Mouse (Mus musculus): Measurements from ENCODE around the gene Scn4b. TPM values are rescaled to one million over a fixed set of nuclear protein-coding genes. Genes with fewer than 3 reads are reported as not detected.

Gene Scn4b
- polyA plus RNA-seq, 1 experiment from 2014 or later, result 0.18 TPM

GRCm38 (mm10) chr9:45117741-45118431 lies 20.3 kb upstream of the Scn4b start, which contains the start of gene Scn2b:
Gene Scn2b (plus strand): TSS chr9:45117782.
- WGBS, result 0% methylated on average over 13 of the region's 13 CpGs
- Histone ChIP-seq H3K27me3 (peaks cover 12% of the 10 kb centered on the region; the same call in 1 of the 2 replicates), H3K4me2 (peak within 1 kb of the TSS; percentile 74), H3K36me3 (no peaks in the 10 kb centered on the region; the same call in 1 of the 2 replicates), H3K4me1 (replicated peaks) (peaks cover 44% of the 10 kb centered on the region), H3K9me3 (no peaks in the 10 kb centered on the region), H3K9ac (peak within 1 kb of the TSS; percentile 90), H3K27ac (peak within 1 kb of the TSS; percentile 92), H3K4me3 (peak within 1 kb of the TSS; percentile 71)
- peak; percentile 12; the same call in 1 of the 2 replicates for ATAC-seq (ENCODE audit: low FRiP score)

GRCm38 (mm10) chr9:45118552-45118951 lies 19.6 kb upstream of the Scn4b start:
- H3K27me3 ChIP-seq, result peaks cover 12% of the 10 kb centered on the region; the same call in 1 of the 2 replicates
- H3K27ac ChIP-seq, result no peak overlapping the region; the same call in 1 of the 2 replicates
- no peaks in the 10 kb centered on the region; the same call in 1 of the 2 replicates for H3K36me3 ChIP-seq
- 31% methylated on average over 10 of the region's 10 CpGs for WGBS
- no peak for ATAC-seq (ENCODE audit: low FRiP score)
- H3K9me3 ChIP-seq, result no peaks in the 10 kb centered on the region
- peak overlapping the region; percentile 71 for H3K4me3 ChIP-seq
- peak overlapping the region; percentile 74 for H3K4me2 ChIP-seq
- H3K9ac ChIP-seq, result peak overlapping the region; percentile 90
- peaks cover 44% of the 10 kb centered on the region for H3K4me1 ChIP-seq (replicated peaks)

GRCm38 (mm10) chr9:45119316-45119953 lies 18.8 kb upstream of the Scn4b start:
- Histone ChIP-seq H3K27me3 (peaks cover 12% of the 10 kb centered on the region; the same call in 1 of the 2 replicates), H3K9ac (peak overlapping the region; percentile 90; the same call in 1 of the 2 replicates), H3K4me1 (replicated peaks) (peaks cover 44% of the 10 kb centered on the region), H3K9me3 (no peaks in the 10 kb centered on the region), H3K36me3 (no peaks in the 10 kb centered on the region; the same call in 1 of the 2 replicates), H3K4me2 (peak overlapping the region; percentile 74), H3K27ac (no peak overlapping the region), H3K4me3 (peak overlapping the region; percentile 71)
- ATAC-seq (ENCODE audit: low FRiP score), result no peak
- 92% methylated on average over 8 of the region's 8 CpGs for WGBS

GRCm38 (mm10) chr9:45119954-45120530 lies 18.2 kb upstream of the Scn4b start:
- H3K27me3 ChIP-seq, result peaks cover 12% of the 10 kb centered on the region; the same call in 1 of the 2 replicates
- no peak overlapping the region for H3K27ac ChIP-seq
- H3K4me2 ChIP-seq, result no peak overlapping the region
- peaks cover 44% of the 10 kb centered on the region for H3K4me1 ChIP-seq (replicated peaks)
- ATAC-seq (ENCODE audit: low FRiP score), result no peak
- H3K9me3 ChIP-seq, result no peaks in the 10 kb centered on the region
- H3K36me3 ChIP-seq, result no peaks in the 10 kb centered on the region; the same call in 1 of the 2 replicates
- no peak overlapping the region for H3K4me3 ChIP-seq
- WGBS, result 91% methylated on average over 14 of the region's 14 CpGs
- H3K9ac ChIP-seq, result no peak overlapping the region

- ATAC-seq (ENCODE audit: low FRiP score), result no peak
- peaks cover 12% of the 10 kb centered on the region; the same call in 1 of the 2 replicates for H3K27me3 ChIP-seq
- peaks cover 44% of the 10 kb centered on the region for H3K4me1 ChIP-seq (replicated peaks)
- H3K9ac ChIP-seq, result no peak overlapping the region
- WGBS, result 88% methylated on average over 6 of the region's 6 CpGs
- H3K9me3 ChIP-seq, result no peaks in the 10 kb centered on the region
- H3K36me3 ChIP-seq, result peaks cover 5% of the 10 kb centered on the region
- no peak overlapping the region for H3K4me3 ChIP-seq
- no peak overlapping the region for H3K4me2 ChIP-seq
- H3K27ac ChIP-seq, result no peak overlapping the region
Measured at GRCm38 (mm10) chr9:45120567-45120966, 17.6 kb upstream of the Scn4b start.

- Histone ChIP-seq H3K9ac (no peak overlapping the region), H3K27ac (no peak overlapping the region), H3K4me2 (no peak overlapping the region), H3K27me3 (peaks cover 12% of the 10 kb centered on the region; the same call in 1 of the 2 replicates), H3K4me1 (replicated peaks) (peaks cover 41% of the 10 kb centered on the region), H3K4me3 (no peak overlapping the region), H3K9me3 (no peaks in the 10 kb centered on the region), H3K36me3 (peaks cover 8% of the 10 kb centered on the region)
- no peak for ATAC-seq (ENCODE audit: low FRiP score)
- WGBS, result 68% methylated on average over 6 of the region's 6 CpGs
Measured at GRCm38 (mm10) chr9:45121001-45121400, 17.2 kb upstream of the Scn4b start.

GRCm38 (mm10) chr9:45121769-45122168 lies 16.4 kb upstream of the Scn4b start:
- peak overlapping the region; percentile 20 for H3K4me3 ChIP-seq
- H3K4me2 ChIP-seq, result peak overlapping the region; percentile 47
- WGBS, result 4% methylated on average over 10 of the region's 10 CpGs
- H3K27me3 ChIP-seq, result 0 out of 2 replicates have a peak, but pooled peaks cover 6% of the 10 kb centered on the region
- H3K4me1 ChIP-seq (replicated peaks), result peaks cover 38% of the 10 kb centered on the region
- H3K9ac ChIP-seq, result peak overlapping the region; percentile 60
- H3K9me3 ChIP-seq, result no peaks in the 10 kb centered on the region
- H3K27ac ChIP-seq, result no peak overlapping the region
- H3K36me3 ChIP-seq, result peaks cover 16% of the 10 kb centered on the region
- ATAC-seq (ENCODE audit: low FRiP score), result 0 out of 2 replicates have a peak, but pooled peaks have one; percentile 58

- Histone ChIP-seq H3K36me3 (peaks cover 17% of the 10 kb centered on the region), H3K27me3 (0 out of 2 replicates have a peak, but pooled peaks cover under 1% of the 10 kb centered on the region), H3K9me3 (no peaks in the 10 kb centered on the region), H3K4me2 (peak overlapping the region; percentile 47), H3K4me3 (peak overlapping the region; percentile 20), H3K4me1 (replicated peaks) (peaks cover 38% of the 10 kb centered on the region), H3K27ac (no peak overlapping the region), H3K9ac (peak overlapping the region; percentile 60)
- 30% methylated on average over 9 of the region's 9 CpGs for WGBS
- peak; percentile 34; the same call in 1 of the 2 replicates for ATAC-seq (ENCODE audit: low FRiP score)
Measured at GRCm38 (mm10) chr9:45122209-45122761, 15.9 kb upstream of the Scn4b start.

- no peak for ATAC-seq (ENCODE audit: low FRiP score)
- no peak overlapping the region for H3K27ac ChIP-seq
- H3K27me3 ChIP-seq, result 0 out of 2 replicates have a peak, but pooled peaks cover 4% of the 10 kb centered on the region
- peaks cover 20% of the 10 kb centered on the region for H3K4me1 ChIP-seq (replicated peaks)
- H3K4me2 ChIP-seq, result no peak overlapping the region
- H3K36me3 ChIP-seq, result peaks cover 17% of the 10 kb centered on the region
- 93% methylated on average over 14 of the region's 14 CpGs for WGBS
- H3K4me3 ChIP-seq, result no peak overlapping the region
- no peaks in the 10 kb centered on the region for H3K9me3 ChIP-seq
- no peak overlapping the region for H3K9ac ChIP-seq
Measured at GRCm38 (mm10) chr9:45125211-45125610, 13.0 kb upstream of the Scn4b start.

- ATAC-seq (ENCODE audit: low FRiP score), result no peak
- H3K4me3 ChIP-seq, result no peak overlapping the region
- no peak overlapping the region for H3K9ac ChIP-seq
- H3K27me3 ChIP-seq, result peaks cover 13% of the 10 kb centered on the region; the same call in 1 of the 2 replicates
- 65% methylated on average over 7 of the region's 7 CpGs for WGBS
- no peaks in the 10 kb centered on the region for H3K9me3 ChIP-seq
- H3K36me3 ChIP-seq, result peaks cover 17% of the 10 kb centered on the region
- H3K27ac ChIP-seq, result no peak overlapping the region
- no peak overlapping the region for H3K4me2 ChIP-seq
- peaks cover 9% of the 10 kb centered on the region for H3K4me1 ChIP-seq (replicated peaks)
Measured at GRCm38 (mm10) chr9:45126941-45127340, 11.3 kb upstream of the Scn4b start.

GRCm38 (mm10) chr9:45130119-45130518 lies 8.1 kb upstream of the Scn4b start:
- no peak overlapping the region for H3K4me3 ChIP-seq

More at GRCm38 (mm10) chr9:45130119-45130518, 8.1 kb upstream of the Scn4b start:
- Histone ChIP-seq H3K4me1 (replicated peaks) (no peaks in the 10 kb centered on the region), H3K27me3 (peaks cover 39% of the 10 kb centered on the region), H3K9ac (no peak overlapping the region), H3K27ac (no peak overlapping the region), H3K36me3 (peaks cover 17% of the 10 kb centered on the region), H3K9me3 (no peaks in the 10 kb centered on the region), H3K4me2 (no peak overlapping the region)
- ATAC-seq (ENCODE audit: low FRiP score), result no peak
- WGBS, result 78% methylated on average over 3 of the region's 3 CpGs
